Mouse (Mus musculus) bone marrow macrophage, adult 2 months (primary cell): ENCODE results near the gene Gon7.

Source experiments
- CTCF ChIP-seq: IDR thresholded peaks from 2 replicates; pipeline ENCODE4 v1.5.1; 2012; ENCODE audit warnings: low read depth, mild to moderate bottlenecking, low read length, moderate library complexity
- POLR2A ChIP-seq: IDR thresholded peaks from 2 replicates; pipeline ENCODE4 v1.6.1; 2012; ENCODE audit warnings: mild to moderate bottlenecking, low read depth, low read length, borderline replicate concordance

DNA sequence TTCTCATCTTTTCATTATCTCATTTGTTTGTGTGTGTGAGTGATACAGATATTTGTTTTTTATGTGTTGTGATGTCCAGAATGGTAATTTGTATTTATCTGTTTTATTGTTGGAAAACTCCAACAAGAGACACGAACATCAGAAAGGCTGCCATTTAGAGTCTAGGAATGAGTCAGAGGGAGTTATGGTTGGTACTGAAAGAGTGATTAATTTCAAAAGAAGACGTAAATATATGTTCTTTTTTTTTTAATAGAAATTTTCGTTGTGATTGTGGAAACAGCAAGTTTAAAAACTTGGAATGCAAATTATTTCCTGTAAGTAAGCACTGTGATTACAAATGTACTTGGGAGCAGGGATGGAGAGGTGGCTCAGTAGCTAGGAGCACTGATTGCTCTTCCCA, 4.1 kb upstream of the Gon7 start:
- TF ChIP-seq CTCF (no peak), POLR2A (no peak)
